Mouse (Mus musculus) WW6 (cell line): ENCODE results near the gene Pfn3.

Experiments
- DNase-seq: peaks from one replicate; pipeline ENCODE4 v3.0.0-alpha.2; 2013; ENCODE audit warnings: low read depth, low spot score

Pfn3 gene

GRCm38 (mm10) chr13:55430566-55430965 lies 15.5 kb upstream of the Pfn3 start:
- no peak for DNase-seq

GRCm38 (mm10) chr13:55429226-55429888 lies 14.3 kb upstream of the Pfn3 start:
- DNase-seq = no peak

GRCm38 (mm10) chr13:55426613-55427012 lies 11.6 kb upstream of the Pfn3 start, which contains the start of gene F12:
Gene F12 (minus strand): TSS chr13:55426793.
- no peak for DNase-seq

GRCm38 (mm10) chr13:55420933-55421800 lies 6.1 kb upstream of the Pfn3 start:
- DNase-seq = no peak

GRCm38 (mm10) chr13:55420018-55420932 lies 5.2 kb upstream of the Pfn3 start:
- no peak for DNase-seq

- DNase-seq = no peak
These were observed 4.1 kb upstream of the Pfn3 start for GRCm38 (mm10) chr13:55419142-55419541.

GRCm38 (mm10) chr13:55418004-55418403 lies 3.0 kb upstream of the Pfn3 start:
- DNase-seq = peak; percentile 61

GRCm38 (mm10) chr13:55413333-55413732 lies 1.7 kb downstream of the Pfn3 start:
- no peak for DNase-seq

- no peak for DNase-seq
These were observed 2.3 kb downstream of the Pfn3 start for GRCm38 (mm10) chr13:55412643-55413307.

GRCm38 (mm10) chr13:55411826-55412225 lies 3.2 kb downstream of the Pfn3 start:
- DNase-seq = no peak

- DNase-seq = no peak
These were observed 6.4 kb downstream of the Pfn3 start for GRCm38 (mm10) chr13:55408546-55409120.

- DNase-seq = no peak
These were observed 7.7 kb downstream of the Pfn3 start for GRCm38 (mm10) chr13:55407341-55407740.

- DNase-seq = no peak
These were observed 9.1 kb downstream of the Pfn3 start for GRCm38 (mm10) chr13:55405783-55406390.

- peak; percentile 65 for DNase-seq
These were observed 9.9 kb downstream of the Pfn3 start for GRCm38 (mm10) chr13:55404853-55405782.

GRCm38 (mm10) chr13:55403935-55404852 lies 10.8 kb downstream of the Pfn3 start:
- no peak for DNase-seq

- no peak for DNase-seq
These were observed 11.8 kb downstream of the Pfn3 start for GRCm38 (mm10) chr13:55403266-55403665.

- DNase-seq = no peak
These were observed 15.0 kb downstream of the Pfn3 start for GRCm38 (mm10) chr13:55400039-55400346.

- no peak for DNase-seq
These were observed 15.6 kb downstream of the Pfn3 start for GRCm38 (mm10) chr13:55399300-55400038.
